Mouse (Mus musculus): ENCODE results near the gene Farp2. TPM values are rescaled to one million over a fixed set of nuclear protein-coding genes. Genes with fewer than 3 reads are reported as not detected.

Farp2 gene
- polyA plus RNA-seq, 1 experiment from 2014 or later = 2.9 TPM

GRCm38 (mm10) chr1:93577066-93577465 lies 65.2 kb downstream of the Farp2 start:
- no peak overlapping the region for H3K4me3 ChIP-seq (ENCODE audit: low read depth, low read length)
- no peak for DNase-seq (ENCODE audit: low spot score)
- no peak for ATAC-seq
- 80% methylated on average over 3 of the region's 3 CpGs for WGBS
- H3K9me3 ChIP-seq (replicated peaks; ENCODE audit: control insufficient read depth, low read length) = no peaks in the 10 kb centered on the region
- no peak overlapping the region for H3K4me2 ChIP-seq (ENCODE audit: low read length)
- H3K36me3 ChIP-seq (ENCODE audit: control insufficient read depth, insufficient read depth, low read length) = peaks cover 5% of the 10 kb centered on the region; the same call in 1 of the 2 replicates
- H3K27ac ChIP-seq (ENCODE audit: low read depth, low read length) = no peak overlapping the region
- no peaks in the 10 kb centered on the region for H3K4me1 ChIP-seq (ENCODE audit: control insufficient read depth, insufficient read depth, low read length)
- H3K27me3 ChIP-seq (replicated peaks; ENCODE audit: control insufficient read depth, insufficient read depth, low read length) = no peaks in the 10 kb centered on the region
- H3K9ac ChIP-seq (ENCODE audit: low read length) = no peak overlapping the region

GRCm38 (mm10) chr1:93577861-93578260 lies 66.0 kb downstream of the Farp2 start:
- Histone ChIP-seq H3K9ac (ENCODE audit: low read length) (no peak overlapping the region), H3K9me3 (replicated peaks; ENCODE audit: control insufficient read depth, low read length) (no peaks in the 10 kb centered on the region), H3K27ac (ENCODE audit: low read depth, low read length) (no peak overlapping the region), H3K4me1 (ENCODE audit: control insufficient read depth, insufficient read depth, low read length) (no peaks in the 10 kb centered on the region), H3K27me3 (replicated peaks; ENCODE audit: control insufficient read depth, insufficient read depth, low read length) (no peaks in the 10 kb centered on the region), H3K4me3 (ENCODE audit: low read depth, low read length) (no peak overlapping the region), H3K4me2 (ENCODE audit: low read length) (no peak overlapping the region), H3K36me3 (ENCODE audit: control insufficient read depth, insufficient read depth, low read length) (peaks cover 5% of the 10 kb centered on the region; the same call in 1 of the 2 replicates)
- no peak for DNase-seq (ENCODE audit: low spot score)
- no peak for ATAC-seq
- 84% methylated on average over 4 of the region's 4 CpGs for WGBS

- ATAC-seq = no peak
- no peaks in the 10 kb centered on the region for H3K27me3 ChIP-seq (replicated peaks; ENCODE audit: control insufficient read depth, insufficient read depth, low read length)
- H3K4me2 ChIP-seq (ENCODE audit: low read length) = no peak overlapping the region
- no peak overlapping the region for H3K27ac ChIP-seq (ENCODE audit: low read depth, low read length)
- WGBS = 94% methylated on average over 7 of the region's 7 CpGs
- H3K9me3 ChIP-seq (replicated peaks; ENCODE audit: control insufficient read depth, low read length) = no peaks in the 10 kb centered on the region
- peaks cover 5% of the 10 kb centered on the region; the same call in 1 of the 2 replicates for H3K36me3 ChIP-seq (ENCODE audit: control insufficient read depth, insufficient read depth, low read length)
- H3K9ac ChIP-seq (ENCODE audit: low read length) = no peak overlapping the region
- H3K4me1 ChIP-seq (ENCODE audit: control insufficient read depth, insufficient read depth, low read length) = no peaks in the 10 kb centered on the region
- H3K4me3 ChIP-seq (ENCODE audit: low read depth, low read length) = no peak overlapping the region
- no peak for DNase-seq (ENCODE audit: low spot score)
Measured at GRCm38 (mm10) chr1:93581545-93581944, 69.7 kb downstream of the Farp2 start.

GRCm38 (mm10) chr1:93588346-93588745 lies 76.5 kb downstream of the Farp2 start:
- H3K9ac ChIP-seq (ENCODE audit: low read length) = no peak overlapping the region
- H3K27me3 ChIP-seq (replicated peaks; ENCODE audit: control insufficient read depth, insufficient read depth, low read length) = no peaks in the 10 kb centered on the region
- ATAC-seq = no peak
- no peaks in the 10 kb centered on the region for H3K4me1 ChIP-seq (ENCODE audit: control insufficient read depth, insufficient read depth, low read length)
- no peaks in the 10 kb centered on the region for H3K9me3 ChIP-seq (replicated peaks; ENCODE audit: control insufficient read depth, low read length)
- WGBS = 63% methylated on average over 3 of the region's 3 CpGs
- H3K4me3 ChIP-seq (ENCODE audit: low read depth, low read length) = no peak overlapping the region
- no peaks in the 10 kb centered on the region for H3K36me3 ChIP-seq (ENCODE audit: control insufficient read depth, insufficient read depth, low read length)
- no peak overlapping the region for H3K27ac ChIP-seq (ENCODE audit: low read depth, low read length)
- H3K4me2 ChIP-seq (ENCODE audit: low read length) = no peak overlapping the region
- DNase-seq (ENCODE audit: low spot score) = no peak

GRCm38 (mm10) chr1:93593960-93594359 lies 82.1 kb downstream of the Farp2 start:
- no peak for ATAC-seq
- H3K9me3 ChIP-seq (replicated peaks; ENCODE audit: control insufficient read depth, low read length) = no peaks in the 10 kb centered on the region
- no peaks in the 10 kb centered on the region for H3K36me3 ChIP-seq (ENCODE audit: control insufficient read depth, insufficient read depth, low read length)
- DNase-seq (ENCODE audit: low spot score) = no peak
- H3K4me1 ChIP-seq (ENCODE audit: control insufficient read depth, insufficient read depth, low read length) = no peaks in the 10 kb centered on the region
- H3K4me3 ChIP-seq (ENCODE audit: low read depth, low read length) = no peak overlapping the region
- no peak overlapping the region for H3K27ac ChIP-seq (ENCODE audit: low read depth, low read length)
- H3K27me3 ChIP-seq (replicated peaks; ENCODE audit: control insufficient read depth, insufficient read depth, low read length) = no peaks in the 10 kb centered on the region
- no peak overlapping the region for H3K4me2 ChIP-seq (ENCODE audit: low read length)
- H3K9ac ChIP-seq (ENCODE audit: low read length) = no peak overlapping the region

- Histone ChIP-seq H3K27me3 (replicated peaks; ENCODE audit: control insufficient read depth, insufficient read depth, low read length) (no peaks in the 10 kb centered on the region), H3K9me3 (replicated peaks; ENCODE audit: control insufficient read depth, low read length) (no peaks in the 10 kb centered on the region), H3K36me3 (ENCODE audit: control insufficient read depth, insufficient read depth, low read length) (no peaks in the 10 kb centered on the region), H3K27ac (ENCODE audit: low read depth, low read length) (no peak overlapping the region), H3K4me1 (ENCODE audit: control insufficient read depth, insufficient read depth, low read length) (no peaks in the 10 kb centered on the region), H3K9ac (ENCODE audit: low read length) (no peak overlapping the region), H3K4me3 (ENCODE audit: low read depth, low read length) (no peak overlapping the region), H3K4me2 (ENCODE audit: low read length) (no peak overlapping the region)
- no peak for ATAC-seq
- no peak for DNase-seq (ENCODE audit: low spot score)
- 74% methylated on average over 6 of the region's 6 CpGs for WGBS
Measured at GRCm38 (mm10) chr1:93595916-93596315, 84.0 kb downstream of the Farp2 start.

- H3K9ac ChIP-seq (ENCODE audit: low read length) = no peak overlapping the region
- H3K36me3 ChIP-seq (ENCODE audit: control insufficient read depth, insufficient read depth, low read length) = no peaks in the 10 kb centered on the region
- H3K4me3 ChIP-seq (ENCODE audit: low read depth, low read length) = no peak overlapping the region
- H3K27ac ChIP-seq (ENCODE audit: low read depth, low read length) = no peak overlapping the region
- 81% methylated on average over 4 of the region's 4 CpGs for WGBS
- H3K4me2 ChIP-seq (ENCODE audit: low read length) = no peak overlapping the region
- H3K9me3 ChIP-seq (replicated peaks; ENCODE audit: control insufficient read depth, low read length) = no peaks in the 10 kb centered on the region
- ATAC-seq (no peak), DNase-seq (ENCODE audit: low spot score) (no peak)
- no peaks in the 10 kb centered on the region for H3K27me3 ChIP-seq (replicated peaks; ENCODE audit: control insufficient read depth, insufficient read depth, low read length)
- H3K4me1 ChIP-seq (ENCODE audit: control insufficient read depth, insufficient read depth, low read length) = no peaks in the 10 kb centered on the region
Measured at GRCm38 (mm10) chr1:93602911-93603310, 91.0 kb downstream of the Farp2 start.

- Histone ChIP-seq H3K27ac (ENCODE audit: low read depth, low read length) (no peak overlapping the region), H3K4me2 (ENCODE audit: low read length) (no peak overlapping the region), H3K27me3 (replicated peaks; ENCODE audit: control insufficient read depth, insufficient read depth, low read length) (no peaks in the 10 kb centered on the region), H3K9ac (ENCODE audit: low read length) (no peak overlapping the region), H3K36me3 (ENCODE audit: control insufficient read depth, insufficient read depth, low read length) (no peaks in the 10 kb centered on the region), H3K4me3 (ENCODE audit: low read depth, low read length) (no peak overlapping the region), H3K9me3 (replicated peaks; ENCODE audit: control insufficient read depth, low read length) (no peaks in the 10 kb centered on the region), H3K4me1 (ENCODE audit: control insufficient read depth, insufficient read depth, low read length) (no peaks in the 10 kb centered on the region)
- WGBS = 94% methylated on average over 12 of the region's 12 CpGs
- ATAC-seq (no peak), DNase-seq (ENCODE audit: low spot score) (no peak)
Measured at GRCm38 (mm10) chr1:93603921-93604320, 92.0 kb downstream of the Farp2 start.

GRCm38 (mm10) chr1:93607090-93608083 lies 95.5 kb downstream of the Farp2 start:
- H3K27ac ChIP-seq (ENCODE audit: low read depth, low read length) = no peak overlapping the region
- no peaks in the 10 kb centered on the region for H3K9me3 ChIP-seq (replicated peaks; ENCODE audit: control insufficient read depth, low read length)
- H3K4me1 ChIP-seq (ENCODE audit: control insufficient read depth, insufficient read depth, low read length) = no peaks in the 10 kb centered on the region
- no peak overlapping the region for H3K4me2 ChIP-seq (ENCODE audit: low read length)
- H3K9ac ChIP-seq (ENCODE audit: low read length) = no peak overlapping the region
- 75% methylated on average over 14 of the region's 14 CpGs for WGBS
- no peak overlapping the region for H3K4me3 ChIP-seq (ENCODE audit: low read depth, low read length)
- ATAC-seq (no peak), DNase-seq (ENCODE audit: low spot score) (no peak)
- H3K36me3 ChIP-seq (ENCODE audit: control insufficient read depth, insufficient read depth, low read length) = no peaks in the 10 kb centered on the region
- no peaks in the 10 kb centered on the region for H3K27me3 ChIP-seq (replicated peaks; ENCODE audit: control insufficient read depth, insufficient read depth, low read length)
